Mouse (Mus musculus): Measurements from ENCODE around the gene Stra8. TPM values are rescaled to one million over a fixed set of nuclear protein-coding genes. Genes with fewer than 3 reads are reported as not detected.

Stra8 gene
- total RNA-seq, 1 experiment from 2014 or later: not detected

GRCm38 (mm10) chr6:34900990-34901389 lies 19.0 kb upstream of the Stra8 start:
- ATAC-seq (replicated peaks; ENCODE audit: insufficient number of reproducible peaks, low FRiP score, low TSS enrichment, poor library complexity, severe bottlenecking): no peak

GRCm38 (mm10) chr6:34901911-34902444 lies 18.0 kb upstream of the Stra8 start:
- peak; percentile 23; the same call in 1 of the 2 replicates for ATAC-seq (replicated peaks; ENCODE audit: insufficient number of reproducible peaks, low FRiP score, low TSS enrichment, poor library complexity, severe bottlenecking)

GRCm38 (mm10) chr6:34902578-34902977 lies 17.4 kb upstream of the Stra8 start:
- ATAC-seq (replicated peaks; ENCODE audit: insufficient number of reproducible peaks, low FRiP score, low TSS enrichment, poor library complexity, severe bottlenecking): no peak

- ATAC-seq (replicated peaks; ENCODE audit: insufficient number of reproducible peaks, low FRiP score, low TSS enrichment, poor library complexity, severe bottlenecking): no peak
Measured at GRCm38 (mm10) chr6:34903441-34903840, 16.5 kb upstream of the Stra8 start.

GRCm38 (mm10) chr6:34903851-34904250 lies 16.1 kb upstream of the Stra8 start:
- no peak for ATAC-seq (replicated peaks; ENCODE audit: insufficient number of reproducible peaks, low FRiP score, low TSS enrichment, poor library complexity, severe bottlenecking)

GRCm38 (mm10) chr6:34904361-34904760 lies 15.6 kb upstream of the Stra8 start:
- ATAC-seq (replicated peaks; ENCODE audit: insufficient number of reproducible peaks, low FRiP score, low TSS enrichment, poor library complexity, severe bottlenecking): no peak

GRCm38 (mm10) chr6:34906125-34906524 lies 13.8 kb upstream of the Stra8 start:
- no peak for ATAC-seq (replicated peaks; ENCODE audit: insufficient number of reproducible peaks, low FRiP score, low TSS enrichment, poor library complexity, severe bottlenecking)

- no peak for ATAC-seq (replicated peaks; ENCODE audit: insufficient number of reproducible peaks, low FRiP score, low TSS enrichment, poor library complexity, severe bottlenecking)
Measured at GRCm38 (mm10) chr6:34906661-34907060, 13.3 kb upstream of the Stra8 start.

- no peak for ATAC-seq (replicated peaks; ENCODE audit: insufficient number of reproducible peaks, low FRiP score, low TSS enrichment, poor library complexity, severe bottlenecking)
Measured at GRCm38 (mm10) chr6:34907121-34907614, 12.8 kb upstream of the Stra8 start.

- no peak for ATAC-seq (replicated peaks; ENCODE audit: insufficient number of reproducible peaks, low FRiP score, low TSS enrichment, poor library complexity, severe bottlenecking)
Measured at GRCm38 (mm10) chr6:34907696-34908260, 12.2 kb upstream of the Stra8 start.

GRCm38 (mm10) chr6:34909631-34910345 lies 10.2 kb upstream of the Stra8 start:
- ATAC-seq (replicated peaks; ENCODE audit: insufficient number of reproducible peaks, low FRiP score, low TSS enrichment, poor library complexity, severe bottlenecking): no peak

GRCm38 (mm10) chr6:34910371-34911219 lies 9.4 kb upstream of the Stra8 start, which contains the start of gene Wdr91:
Gene Wdr91 (minus strand): TSS chr6:34910876.
- peak; percentile 86 for ATAC-seq (replicated peaks; ENCODE audit: insufficient number of reproducible peaks, low FRiP score, low TSS enrichment, poor library complexity, severe bottlenecking)

- ATAC-seq (replicated peaks; ENCODE audit: insufficient number of reproducible peaks, low FRiP score, low TSS enrichment, poor library complexity, severe bottlenecking): no peak
Measured at GRCm38 (mm10) chr6:34913341-34914040, 6.5 kb upstream of the Stra8 start.

- no peak for ATAC-seq (replicated peaks; ENCODE audit: insufficient number of reproducible peaks, low FRiP score, low TSS enrichment, poor library complexity, severe bottlenecking)
Measured at GRCm38 (mm10) chr6:34914462-34914861, 5.5 kb upstream of the Stra8 start.

- ATAC-seq (replicated peaks; ENCODE audit: insufficient number of reproducible peaks, low FRiP score, low TSS enrichment, poor library complexity, severe bottlenecking): no peak
Measured at GRCm38 (mm10) chr6:34919146-34919545, 817 bp upstream of the Stra8 start.

- no peak for ATAC-seq (replicated peaks; ENCODE audit: insufficient number of reproducible peaks, low FRiP score, low TSS enrichment, poor library complexity, severe bottlenecking)
Measured at GRCm38 (mm10) chr6:34920631-34921030, 668 bp downstream of the Stra8 start.

- 0 out of 2 replicates have a peak, but pooled peaks have one; percentile 40 for ATAC-seq (replicated peaks; ENCODE audit: insufficient number of reproducible peaks, low FRiP score, low TSS enrichment, poor library complexity, severe bottlenecking)
Measured at GRCm38 (mm10) chr6:34921941-34922340, 2.0 kb downstream of the Stra8 start.

GRCm38 (mm10) chr6:34927156-34927555 lies 7.2 kb downstream of the Stra8 start:
- ATAC-seq (replicated peaks; ENCODE audit: insufficient number of reproducible peaks, low FRiP score, low TSS enrichment, poor library complexity, severe bottlenecking): peak; percentile 72; the same call in 1 of the 2 replicates
